Mouse (Mus musculus): ENCODE data around the gene Maco1.
A peak's percentile ranks its signal among the peaks of the same experiment; 100 is the strongest.
"Not testable (repeated sequence)": the region's sequence is repeated elsewhere in the genome, so short reads cannot be mapped to it uniquely, and the experiment has no call there.

Maco1 gene

DNA sequence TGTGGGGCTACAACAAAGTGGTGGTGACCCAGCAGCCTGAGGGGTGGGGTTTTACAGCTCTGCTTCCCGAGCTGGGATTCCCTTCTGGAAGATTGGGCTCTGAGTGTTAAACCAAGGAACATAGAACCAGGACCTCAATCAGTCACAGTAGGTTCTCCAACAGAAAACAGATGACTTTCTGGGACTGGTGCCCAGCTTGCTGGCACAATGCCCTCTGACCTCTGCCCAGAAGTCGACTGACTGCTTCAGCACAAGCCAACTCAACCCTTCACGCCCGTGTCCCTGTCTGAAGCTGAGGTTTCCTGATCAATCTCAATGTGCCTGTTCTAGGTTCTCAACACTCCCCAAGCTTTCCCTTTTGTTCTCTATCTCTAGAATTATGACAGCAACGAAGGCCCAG lies 48.4 kb downstream of the Maco1 start:
- peak; percentile 95 to 99 for DNase-seq

DNA sequence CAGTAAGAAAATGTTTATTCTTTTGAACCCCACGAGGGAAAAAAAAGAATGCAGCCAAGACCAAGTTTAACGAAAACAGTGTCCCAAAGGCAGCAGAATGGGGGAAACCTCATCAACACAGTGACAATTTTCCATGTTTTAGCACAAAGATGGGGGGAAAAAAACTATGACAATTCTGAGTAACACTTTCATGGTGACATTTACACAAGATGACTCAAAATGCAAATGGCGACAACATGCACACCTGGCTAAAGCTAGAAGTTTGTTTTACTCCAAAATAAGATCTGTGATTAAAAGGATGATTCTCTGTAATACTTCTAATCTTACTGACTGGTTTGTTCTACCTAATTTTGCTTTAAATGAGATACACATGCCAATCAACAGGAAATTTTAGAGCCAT lies 50.4 kb downstream of the Maco1 start:
- no peak for DNase-seq

DNA sequence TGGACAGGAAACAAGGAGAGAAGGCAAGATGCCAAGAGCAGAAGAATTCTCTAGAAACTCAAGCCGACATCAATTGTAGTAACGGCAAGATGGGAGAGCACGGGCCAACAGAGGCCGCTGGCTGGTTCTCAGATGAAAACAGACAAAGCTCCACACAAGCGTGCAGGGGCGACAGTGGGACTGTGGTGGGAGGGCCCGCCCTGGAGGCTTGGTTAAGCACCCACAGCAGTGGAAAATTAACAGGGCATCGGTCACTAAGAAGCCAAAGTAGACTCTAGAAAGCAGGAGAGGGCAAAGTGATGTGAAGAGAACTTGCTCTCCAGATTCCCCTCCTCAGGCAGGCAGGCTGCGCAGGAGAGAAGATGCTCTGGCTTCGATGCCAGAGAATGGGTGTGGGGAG lies 51.0 kb downstream of the Maco1 start:
- peak; percentile 68 to 73 for DNase-seq

DNA sequence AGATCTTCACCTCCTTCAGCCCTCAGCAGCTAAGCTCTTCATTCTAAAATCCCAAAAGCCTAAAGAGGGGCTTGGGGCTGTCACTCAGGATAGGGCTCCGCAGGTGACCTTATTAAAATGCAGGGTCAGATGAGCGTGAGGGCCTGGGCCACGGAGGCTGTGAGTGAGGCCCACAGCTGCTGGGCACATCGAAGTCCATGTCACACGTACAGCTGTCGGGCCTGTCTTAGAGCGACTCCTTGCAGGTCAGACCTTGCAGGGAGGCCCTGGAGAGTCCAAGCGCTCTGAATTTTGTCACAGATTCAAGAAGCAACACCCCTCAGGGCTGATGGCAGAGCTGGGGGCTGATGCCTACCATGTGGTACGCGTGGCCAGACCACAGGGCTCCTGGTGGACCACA lies 52.5 kb downstream of the Maco1 start:
- DNase-seq: no peak

DNA sequence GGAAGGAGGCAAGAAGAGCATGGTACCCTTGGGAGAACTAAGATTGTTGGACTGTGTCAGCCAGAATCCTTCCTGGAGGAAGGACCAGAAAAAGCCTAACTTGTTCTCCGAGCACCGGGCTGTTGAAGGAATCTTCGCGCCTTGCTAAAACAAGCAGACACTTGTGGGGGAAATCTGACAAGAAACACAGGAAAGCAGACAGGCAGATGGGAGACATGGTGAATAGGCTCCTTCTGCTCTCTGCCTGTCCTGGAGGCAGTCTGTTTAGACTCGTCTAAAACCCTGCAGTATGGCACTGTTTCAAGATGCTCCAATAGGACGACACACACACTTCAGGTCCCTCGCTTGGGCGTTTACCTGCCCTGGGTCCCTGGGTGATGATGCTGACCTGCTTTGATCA lies 53.0 kb downstream of the Maco1 start:
- no peak for DNase-seq

DNA sequence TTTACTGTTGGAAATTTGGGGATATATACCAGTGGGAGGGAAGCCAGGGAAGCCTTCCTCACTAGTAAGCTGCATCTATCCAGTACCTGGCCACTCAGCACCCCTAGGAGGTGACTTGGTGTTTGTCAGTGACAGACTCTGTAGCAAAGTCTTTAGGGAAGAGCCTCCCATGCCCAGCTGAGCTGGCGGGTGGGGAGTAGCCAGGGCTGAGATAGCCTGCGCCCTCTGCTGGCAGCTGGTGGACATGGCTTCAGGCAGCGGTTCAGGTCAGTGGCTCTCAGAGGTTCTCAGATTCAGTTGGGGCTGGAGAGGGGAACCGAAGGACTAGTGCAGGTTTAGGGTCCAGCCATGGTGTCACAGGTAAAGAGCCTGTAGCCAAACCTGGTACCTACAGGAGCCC lies 53.9 kb downstream of the Maco1 start:
- DNase-seq: peak; percentile 50 to 74

DNA sequence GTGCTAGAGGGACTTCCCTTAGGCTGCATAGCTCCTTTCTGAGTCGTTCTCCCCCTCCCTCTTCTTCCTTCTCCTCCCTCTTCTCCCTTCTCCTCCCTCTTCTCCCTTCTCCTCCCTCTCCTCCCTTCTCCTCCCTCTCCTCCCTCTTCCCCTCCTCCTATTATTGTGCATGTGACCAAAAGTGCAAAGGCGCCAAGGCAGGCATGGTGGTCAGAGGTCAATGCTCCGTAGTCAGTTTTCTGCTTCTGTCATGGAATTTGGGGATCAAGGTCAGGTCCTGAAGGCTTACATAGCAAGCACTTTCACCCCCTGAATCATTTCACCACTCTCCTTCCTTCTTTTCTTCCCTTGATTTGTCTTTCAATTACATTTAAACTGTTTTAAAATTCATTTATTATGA lies 54.3 kb downstream of the Maco1 start:
- DNase-seq: peak; percentile 49 to 53

DNA sequence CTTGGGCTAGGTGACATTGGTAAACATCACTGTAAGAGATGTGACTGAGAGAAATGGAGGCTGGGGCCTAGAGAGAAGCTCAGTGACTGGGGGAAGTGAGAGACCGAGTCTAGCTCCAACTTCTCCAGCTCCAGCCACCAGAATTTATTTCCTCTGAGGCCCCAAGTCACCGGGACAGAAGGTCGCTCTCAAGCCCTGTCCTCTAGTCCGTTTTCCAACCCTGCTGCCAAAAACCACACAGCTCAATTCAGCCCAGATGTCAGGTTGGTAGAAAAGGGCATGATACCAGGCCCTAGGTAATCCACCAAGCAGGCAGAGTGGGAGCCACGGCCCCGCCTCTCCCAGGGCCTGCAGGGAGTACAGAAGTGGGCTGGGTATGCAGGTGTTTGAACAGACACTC lies 55.5 kb downstream of the Maco1 start:
- DNase-seq: no peak

DNA sequence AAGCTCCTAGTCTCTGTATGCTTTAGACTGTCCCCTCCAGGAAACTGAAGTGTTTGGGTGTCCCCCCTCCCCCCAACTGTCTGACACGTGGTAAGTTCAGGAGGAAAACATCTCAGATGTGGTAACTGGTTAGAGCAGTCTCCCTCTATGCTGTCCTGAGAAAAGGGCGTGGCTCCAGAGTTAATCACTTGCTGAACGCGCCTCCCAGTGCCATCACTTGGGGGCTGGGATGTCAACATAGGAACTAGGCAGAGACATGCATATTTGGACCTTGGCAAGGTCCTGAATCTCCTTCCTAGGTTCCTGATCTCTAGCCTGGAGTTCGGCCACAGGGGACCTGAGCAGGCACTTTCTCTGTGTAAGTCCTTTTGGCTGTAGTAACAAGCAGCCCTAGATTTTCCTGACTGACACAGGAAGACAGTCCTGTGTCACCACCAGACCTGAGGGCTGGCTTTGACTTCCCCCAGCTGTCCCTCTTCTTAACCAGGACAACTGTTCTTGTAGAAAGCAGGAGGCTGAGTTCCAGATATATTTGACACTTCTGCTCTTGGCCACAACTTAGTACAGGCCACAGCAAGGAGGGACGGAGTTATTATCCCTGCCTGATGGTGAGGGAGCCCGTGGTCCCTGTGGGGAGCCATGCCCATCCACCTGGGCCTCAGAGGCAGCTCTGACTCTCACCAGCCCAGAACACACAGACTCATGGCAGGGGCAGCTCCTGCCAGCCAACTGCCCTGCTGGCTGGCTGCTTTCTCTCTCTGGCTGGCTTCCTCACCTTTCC lies 56.4 kb downstream of the Maco1 start:
- peak; percentile 33 to 47 for DNase-seq

DNA sequence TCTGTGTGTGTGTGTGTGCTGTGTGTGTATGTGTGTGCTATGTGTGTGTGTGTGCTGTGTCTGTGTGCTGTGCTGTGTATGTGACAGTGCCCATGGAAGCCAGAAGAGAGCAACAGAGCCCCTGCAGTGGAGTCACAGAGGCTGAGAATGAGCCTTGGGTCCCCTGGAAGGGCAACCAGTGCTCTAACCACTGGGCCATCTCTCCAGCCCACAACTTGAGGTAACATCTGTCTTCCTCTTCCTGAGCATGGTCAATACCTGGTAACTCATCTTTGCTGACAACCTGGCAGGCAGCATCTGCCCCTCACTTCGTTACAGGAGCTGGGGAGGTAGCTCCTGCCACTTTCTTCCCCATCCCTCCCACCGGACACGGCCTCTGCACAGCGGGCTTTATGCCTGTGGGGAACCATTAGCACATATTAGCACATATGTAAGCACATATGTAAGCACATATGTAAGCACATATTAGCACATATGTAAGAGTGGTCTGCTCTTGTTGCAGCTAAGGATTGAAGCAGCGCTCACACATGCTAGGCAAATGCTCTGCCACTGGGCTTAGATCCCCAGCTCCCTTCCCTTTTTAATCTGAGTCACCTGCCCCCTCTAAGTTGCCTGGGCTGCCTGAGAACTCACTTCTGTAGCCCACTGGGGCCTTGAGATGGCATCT lies 57.2 kb downstream of the Maco1 start:
- DNase-seq: no peak

DNA sequence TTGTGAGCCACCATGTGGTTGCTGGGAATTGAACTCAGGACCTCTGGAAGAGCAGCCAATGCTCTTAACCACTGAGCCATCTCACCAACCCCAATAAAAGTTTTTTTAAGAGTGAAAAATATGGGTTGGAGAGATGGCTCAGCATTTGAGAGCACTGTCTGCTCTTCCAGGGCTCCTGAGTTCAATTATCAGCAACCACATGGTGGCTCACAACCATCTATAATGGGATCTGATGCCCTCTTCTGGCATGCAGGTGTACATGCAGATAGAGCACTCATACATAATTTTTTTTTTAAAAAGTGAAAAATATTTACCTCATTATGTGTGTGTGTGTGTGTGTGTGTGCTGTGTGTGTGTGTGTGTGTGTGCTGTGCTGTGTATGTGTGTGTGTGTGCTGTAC lies 58.2 kb downstream of the Maco1 start:
- not testable (repeated sequence) for DNase-seq

DNA sequence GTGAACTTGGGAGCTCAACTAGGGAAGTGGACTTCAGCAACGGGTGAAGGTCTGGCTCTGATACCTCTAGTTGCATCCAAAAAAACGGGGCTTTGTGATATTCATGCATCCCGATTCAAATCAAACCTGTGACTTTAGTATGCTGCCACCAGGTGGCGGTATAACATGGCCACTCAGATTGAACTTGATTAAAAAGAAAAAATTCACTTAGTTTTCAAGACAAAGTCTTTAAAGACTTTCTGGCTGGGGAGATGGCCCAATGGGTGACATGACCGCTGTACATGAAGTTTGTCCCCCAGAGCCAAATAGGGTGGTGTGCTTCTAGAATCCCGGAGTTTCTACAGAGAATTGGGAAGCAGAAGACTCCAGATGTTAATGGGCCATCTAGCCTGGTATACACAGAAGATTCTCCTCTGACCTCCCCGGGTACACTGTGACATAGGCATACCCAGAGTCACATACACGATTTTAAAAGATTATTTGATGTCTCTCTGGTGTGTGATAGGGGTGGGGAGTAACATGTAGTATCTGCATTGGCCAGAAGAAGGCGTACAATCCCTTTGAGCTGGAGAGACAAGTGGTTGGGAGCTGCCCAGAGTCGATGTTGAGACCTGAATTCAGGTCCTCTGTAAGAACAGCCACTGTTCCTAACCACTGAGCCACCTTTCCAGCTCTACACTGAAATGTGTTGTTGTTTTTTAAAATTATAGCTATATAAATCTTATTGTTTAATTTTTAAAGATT lies 59.8 kb downstream of the Maco1 start:
- DNase-seq: peak in 1 of 2 experiments; percentile 57

DNA sequence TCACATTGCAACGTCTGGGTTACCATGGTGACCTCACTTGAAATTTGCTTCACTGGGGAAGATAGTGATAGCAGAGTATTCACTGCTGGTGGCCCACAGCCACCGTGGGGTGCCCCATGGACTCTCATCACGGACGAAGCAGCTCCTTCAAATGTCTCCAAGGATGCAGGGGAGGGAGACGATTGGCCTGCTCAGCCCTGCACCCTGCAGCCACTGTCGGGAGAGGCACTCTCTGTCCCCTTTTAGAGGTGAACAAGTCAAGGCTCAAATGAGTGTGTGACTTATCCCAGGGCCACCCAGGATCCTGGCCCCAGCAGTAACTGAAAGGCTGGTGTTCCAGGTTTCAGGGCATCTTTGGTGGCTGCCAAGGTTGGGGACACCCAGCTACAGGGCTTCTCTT lies 61.4 kb downstream of the Maco1 start:
- DNase-seq: no peak

DNA sequence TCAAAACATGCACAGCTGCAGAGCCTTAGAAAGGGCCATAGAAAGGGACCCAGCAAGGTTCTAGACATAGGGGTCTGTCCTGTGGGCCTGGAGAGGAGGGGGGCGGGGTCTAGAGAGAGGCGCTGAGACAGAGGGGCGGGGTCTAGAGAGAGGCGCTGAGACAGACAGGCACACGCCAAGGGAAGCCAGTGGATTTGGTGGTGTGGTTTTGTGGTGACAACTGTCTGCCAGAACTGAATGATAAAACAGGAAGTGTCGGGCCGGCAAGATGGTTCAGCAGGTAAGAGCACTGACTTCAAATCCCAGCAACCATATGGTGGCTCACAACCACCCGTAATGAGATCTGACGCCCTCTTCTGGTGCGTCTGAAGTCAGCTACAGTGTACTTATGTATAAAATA lies 66.2 kb downstream of the Maco1 start:
- DNase-seq: no peak

DNA sequence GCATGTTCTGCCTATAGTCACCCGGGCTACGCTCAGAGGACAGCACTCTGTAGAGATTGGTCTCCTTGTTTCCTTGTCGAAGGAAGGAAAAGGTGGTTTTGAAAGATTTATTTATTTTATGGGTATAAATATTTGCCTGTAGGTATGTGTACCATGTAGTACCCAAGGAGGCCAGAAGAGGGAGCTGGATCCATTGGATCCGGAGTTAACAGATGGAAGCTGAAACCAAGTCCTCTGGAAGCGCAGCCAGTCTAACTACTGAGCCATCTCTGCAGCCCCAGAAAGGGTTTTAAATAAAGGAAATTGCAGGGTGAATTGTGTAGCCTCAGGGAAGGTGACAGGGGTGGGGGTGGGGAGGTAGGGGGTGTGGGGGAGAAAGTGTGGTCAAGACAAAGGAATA lies 68.4 kb downstream of the Maco1 start:
- DNase-seq: peak in 1 of 2 experiments; percentile 49

DNA sequence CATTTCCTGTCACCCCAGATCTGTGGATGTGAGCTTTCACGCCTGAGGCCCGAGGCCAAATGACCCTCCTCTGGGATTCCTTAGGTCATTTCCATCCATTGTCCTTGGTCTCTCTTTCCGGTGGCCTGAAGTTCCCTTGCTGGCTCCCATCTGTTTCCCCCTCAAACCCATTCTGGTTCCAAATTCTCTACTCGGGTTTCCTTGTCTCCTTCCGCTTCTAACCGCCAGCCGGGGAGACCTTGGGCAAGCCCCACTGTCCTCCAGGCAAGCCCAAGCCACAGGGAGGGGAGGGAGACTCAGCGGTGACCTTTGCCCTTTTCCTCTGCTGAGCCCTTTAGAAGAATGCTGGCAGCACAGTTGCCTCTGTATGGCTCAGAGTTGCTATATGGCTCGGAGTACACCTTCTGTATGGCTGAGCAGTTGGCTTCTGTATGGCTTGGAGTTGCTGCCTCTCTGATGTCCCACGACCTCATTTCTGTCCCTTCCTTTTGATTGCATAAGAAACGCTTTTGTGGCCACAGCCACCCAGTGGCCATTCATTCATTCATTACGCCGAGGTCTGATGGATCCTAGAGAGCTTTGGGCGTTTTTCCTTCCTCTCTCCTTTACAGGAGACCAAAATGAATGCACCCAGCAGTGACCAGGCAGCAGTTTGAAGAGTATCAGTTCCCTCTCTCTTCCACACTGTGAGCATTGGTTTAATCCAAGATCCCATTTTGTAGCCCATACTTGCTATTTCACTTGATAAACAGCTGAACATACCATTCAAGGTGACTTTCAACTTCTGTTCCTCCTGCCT lies 73.8 kb downstream of the Maco1 start:
- peak; percentile 67 to 78 for DNase-seq

DNA sequence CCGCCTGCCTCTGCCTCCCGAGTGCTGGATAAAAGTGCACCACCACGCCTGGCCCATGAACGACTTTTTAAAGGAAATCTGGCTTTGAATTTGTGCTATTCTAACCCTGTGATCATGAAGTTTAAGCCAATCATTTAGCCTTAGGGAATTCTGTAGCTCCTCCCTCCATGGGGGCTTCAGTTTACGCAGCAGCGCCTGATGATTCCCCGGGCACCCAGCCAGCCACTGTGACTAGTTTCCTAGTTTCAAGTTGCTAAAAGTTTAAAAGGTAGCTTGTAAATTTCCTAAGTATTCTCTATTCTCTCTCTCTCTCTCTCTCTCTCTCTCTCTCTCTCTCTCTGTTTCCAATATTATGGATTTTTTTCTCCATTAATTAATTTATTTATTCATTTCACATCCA lies 76.9 kb downstream of the Maco1 start:
- DNase-seq: no peak

DNA sequence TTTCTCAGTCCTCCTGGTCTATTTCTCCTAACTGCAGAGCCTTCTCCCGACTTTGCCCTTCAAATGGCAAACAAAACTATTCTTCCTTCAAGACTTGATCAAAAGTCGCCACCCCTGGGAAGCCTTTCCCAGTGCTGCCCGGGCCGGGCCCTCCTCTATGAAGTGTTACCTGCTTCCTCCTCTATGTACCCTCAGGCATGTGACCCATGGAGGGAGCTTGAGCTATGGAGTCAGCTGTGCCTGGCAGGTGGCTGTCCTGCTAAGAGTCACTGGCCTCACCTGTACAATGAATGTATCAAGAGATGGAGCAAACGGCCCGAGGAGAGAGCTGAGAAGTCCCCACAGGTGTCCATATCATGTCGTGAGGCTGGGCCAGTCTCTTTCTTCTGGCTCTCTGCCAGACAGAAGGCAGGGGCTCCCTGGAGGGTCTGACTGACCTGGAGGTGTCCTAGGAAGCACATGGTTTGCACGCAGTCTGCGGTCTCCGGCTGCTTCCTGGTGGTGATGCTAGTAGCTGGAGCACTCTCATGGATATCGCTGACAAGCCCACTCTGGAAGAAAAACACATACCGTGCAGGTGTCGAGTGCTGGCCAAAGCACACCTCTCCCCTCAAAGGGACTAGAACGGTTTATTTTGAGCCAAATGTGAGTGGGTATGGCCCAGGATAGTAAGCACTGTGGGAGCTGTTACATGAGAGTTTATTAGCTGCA lies 77.8 kb downstream of the Maco1 start:
- no peak for DNase-seq

DNA sequence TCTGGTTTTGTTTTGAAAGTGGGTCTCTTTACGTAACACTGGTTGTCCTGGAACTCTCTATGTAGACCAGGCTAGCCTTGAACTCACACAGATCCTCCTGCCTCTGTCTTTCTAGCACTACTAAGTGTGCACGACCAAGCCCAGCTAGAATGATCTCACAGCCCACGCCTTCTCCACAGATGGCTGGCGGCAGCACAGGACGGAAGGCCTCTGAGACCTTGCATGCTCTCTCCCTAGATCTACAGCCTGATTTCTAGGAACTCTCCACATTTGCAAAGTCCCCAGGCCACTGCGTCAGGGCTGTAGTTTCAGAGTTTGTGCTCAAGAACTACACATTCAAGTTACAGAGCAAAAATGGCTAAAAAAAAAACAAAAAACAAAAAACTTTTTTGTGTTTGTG lies 79.0 kb downstream of the Maco1 start:
- no peak for DNase-seq

DNA sequence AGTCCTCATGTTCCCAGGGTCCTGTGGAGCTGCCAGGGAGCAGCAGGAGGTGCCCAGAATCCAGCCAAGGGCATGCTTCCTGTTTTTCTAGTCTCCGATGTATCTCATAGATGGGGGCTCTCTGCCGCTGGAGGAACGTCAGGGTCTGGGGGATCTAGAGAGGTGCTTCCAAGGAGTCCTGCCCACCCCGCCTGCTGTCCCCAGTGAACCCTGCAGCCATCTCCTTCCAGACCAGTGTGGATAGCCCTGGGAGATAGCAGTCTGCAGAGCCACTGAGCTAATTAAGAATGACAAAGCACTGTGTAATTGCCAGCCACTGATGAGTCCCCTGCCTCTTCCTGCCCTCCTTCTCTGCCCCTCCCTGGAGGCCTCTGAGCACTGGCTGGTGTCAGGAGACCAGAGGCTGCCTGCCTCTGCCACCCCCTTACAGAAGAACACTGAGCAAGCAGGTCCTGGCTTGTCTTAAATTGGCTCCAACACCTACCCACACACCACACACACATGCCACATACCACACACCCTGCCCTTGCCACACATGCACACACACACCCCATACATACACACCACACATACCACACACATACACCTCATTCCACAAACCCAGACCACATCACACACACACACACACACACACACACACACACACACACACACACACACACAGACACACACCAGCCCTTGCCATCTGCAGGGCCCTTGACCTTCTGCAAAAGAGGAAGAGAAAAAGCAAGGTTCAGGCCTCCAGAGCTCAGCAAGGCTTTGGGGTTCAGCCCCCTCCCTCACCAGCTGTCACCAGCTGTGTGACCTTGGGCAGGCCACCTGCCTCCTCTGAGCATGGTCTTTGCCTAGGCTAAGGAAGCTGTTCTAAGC lies 80.1 kb downstream of the Maco1 start:
- no peak for DNase-seq

DNA sequence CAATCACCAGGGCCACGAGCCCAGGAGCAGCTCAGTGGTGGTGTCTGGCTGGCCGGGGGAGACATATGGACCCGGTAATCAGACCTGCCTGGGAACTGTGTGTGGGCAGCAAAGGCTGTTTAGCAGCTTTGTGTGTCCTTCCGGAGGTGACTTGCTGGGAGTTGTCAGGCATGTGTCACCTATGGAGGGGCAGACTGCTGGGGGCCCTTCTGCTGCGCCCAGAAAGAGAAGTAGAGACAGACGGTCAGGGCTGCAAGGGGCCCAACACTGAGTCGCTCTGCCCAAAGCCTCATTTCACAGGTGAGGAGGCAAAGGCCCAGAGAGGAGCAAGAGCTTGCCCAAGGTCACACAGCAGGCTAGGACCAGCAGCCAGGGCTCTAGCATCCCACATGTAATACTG lies 83.3 kb downstream of the Maco1 start:
- no peak for DNase-seq
